Mouse (Mus musculus): ENCODE data around the gene Pdcd1lg2. TPM values are rescaled to one million over a fixed set of nuclear protein-coding genes. Genes with fewer than 3 reads are reported as not detected.

The Pdcd1lg2 gene
- total and polyA plus RNA-seq, 2 experiments from 2014 or later = 0.15 to 0.71 TPM

- Histone ChIP-seq H3K4me2 (ENCODE audit: low read depth, low read length, poor library complexity, severe bottlenecking) (no peak overlapping the region), H3K4me1 (ENCODE audit: insufficient read depth, low read length) (no peaks in the 10 kb centered on the region), H3K9me3 (ENCODE audit: low read length) (no peaks in the 10 kb centered on the region), H3K9ac (replicated peaks; ENCODE audit: low read length, poor library complexity, severe bottlenecking) (no peak overlapping the region), H3K36me3 (ENCODE audit: insufficient read depth, low read length) (no peaks in the 10 kb centered on the region), H3K27ac (ENCODE audit: low read depth, low read length) (no peak overlapping the region), H3K4me3 (ENCODE audit: low read depth, low read length) (no peak overlapping the region), H3K27me3 (ENCODE audit: insufficient read depth, low read length) (no peaks in the 10 kb centered on the region)
- DNase-seq (ENCODE audit: low spot score) (no peak), ATAC-seq (ENCODE audit: low FRiP score) (no peak)
- WGBS = 79% methylated on average over 4 of the region's 4 CpGs
- TF ChIP-seq CTCF (IDR thresholded peaks at IDR 0.05) = no peak
Observed at GRCm38 (mm10) chr19:29494454-29494853, 83.7 kb downstream of the Pdcd1lg2 start.

GRCm38 (mm10) chr19:29496001-29496597 lies 85.4 kb downstream of the Pdcd1lg2 start:
- Histone ChIP-seq H3K4me2 (ENCODE audit: low read depth, low read length, poor library complexity, severe bottlenecking) (no peak overlapping the region), H3K4me1 (ENCODE audit: insufficient read depth, low read length) (no peaks in the 10 kb centered on the region), H3K36me3 (ENCODE audit: insufficient read depth, low read length) (no peaks in the 10 kb centered on the region), H3K9ac (replicated peaks; ENCODE audit: low read length, poor library complexity, severe bottlenecking) (no peak overlapping the region), H3K9me3 (ENCODE audit: low read length) (no peaks in the 10 kb centered on the region), H3K27ac (ENCODE audit: low read depth, low read length) (no peak overlapping the region), H3K4me3 (ENCODE audit: low read depth, low read length) (no peak overlapping the region), H3K27me3 (ENCODE audit: insufficient read depth, low read length) (no peaks in the 10 kb centered on the region)
- no peak for TF ChIP-seq CTCF (IDR thresholded peaks at IDR 0.05)
- ATAC-seq (ENCODE audit: low FRiP score) (no peak), DNase-seq (ENCODE audit: low spot score) (no peak)
- 75% methylated on average over 6 of the region's 6 CpGs for WGBS

DNA sequence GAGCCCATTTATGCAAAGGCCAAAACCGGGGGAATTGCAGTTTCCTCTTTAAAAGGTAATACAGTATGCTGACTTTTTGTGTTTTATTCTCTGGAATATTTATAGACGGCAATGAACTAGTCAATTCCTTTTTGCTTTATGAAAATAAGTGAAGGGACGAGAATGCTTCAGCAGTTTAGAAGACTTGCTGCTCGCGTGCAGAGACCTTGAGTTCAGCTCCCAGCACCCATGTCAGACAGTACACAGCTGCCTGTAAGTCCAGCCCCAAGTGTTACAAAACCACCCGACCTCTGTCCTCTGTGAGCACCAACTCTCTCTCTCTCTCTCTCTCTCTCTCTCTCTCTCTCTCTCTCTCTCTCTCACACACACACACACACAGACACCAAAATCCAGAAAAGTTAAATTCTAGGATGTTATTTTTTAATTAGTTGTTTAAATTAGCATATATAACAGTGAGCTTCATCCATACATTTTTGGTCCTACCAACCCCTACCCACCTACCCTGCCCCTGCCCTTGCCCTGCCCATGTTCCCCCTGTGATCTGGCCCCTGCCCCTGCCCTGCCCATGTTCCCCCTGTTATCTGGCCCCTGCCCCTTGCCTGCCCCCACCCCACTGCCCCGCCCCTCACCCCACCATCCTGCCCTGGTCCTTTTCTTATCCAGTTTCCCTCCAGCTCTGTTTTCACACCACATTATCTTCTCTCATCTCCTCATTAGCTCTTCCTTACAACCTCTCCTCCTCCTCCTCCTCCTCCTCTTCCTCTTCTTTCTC lies 86.3 kb downstream of the Pdcd1lg2 start:
- Histone ChIP-seq H3K4me2 (ENCODE audit: low read depth, low read length, poor library complexity, severe bottlenecking) (no peak overlapping the region), H3K27me3 (ENCODE audit: insufficient read depth, low read length) (no peaks in the 10 kb centered on the region), H3K9me3 (ENCODE audit: low read length) (no peaks in the 10 kb centered on the region), H3K27ac (ENCODE audit: low read depth, low read length) (no peak overlapping the region), H3K4me1 (ENCODE audit: insufficient read depth, low read length) (no peaks in the 10 kb centered on the region), H3K9ac (replicated peaks; ENCODE audit: low read length, poor library complexity, severe bottlenecking) (no peak overlapping the region), H3K36me3 (ENCODE audit: insufficient read depth, low read length) (no peaks in the 10 kb centered on the region), H3K4me3 (ENCODE audit: low read depth, low read length) (no peak overlapping the region)
- TF ChIP-seq CTCF (IDR thresholded peaks at IDR 0.05) = no peak
- 84% methylated on average over 7 of the region's 7 CpGs for WGBS
- ATAC-seq (ENCODE audit: low FRiP score) (no peak), DNase-seq (ENCODE audit: low spot score) (no peak)

DNA sequence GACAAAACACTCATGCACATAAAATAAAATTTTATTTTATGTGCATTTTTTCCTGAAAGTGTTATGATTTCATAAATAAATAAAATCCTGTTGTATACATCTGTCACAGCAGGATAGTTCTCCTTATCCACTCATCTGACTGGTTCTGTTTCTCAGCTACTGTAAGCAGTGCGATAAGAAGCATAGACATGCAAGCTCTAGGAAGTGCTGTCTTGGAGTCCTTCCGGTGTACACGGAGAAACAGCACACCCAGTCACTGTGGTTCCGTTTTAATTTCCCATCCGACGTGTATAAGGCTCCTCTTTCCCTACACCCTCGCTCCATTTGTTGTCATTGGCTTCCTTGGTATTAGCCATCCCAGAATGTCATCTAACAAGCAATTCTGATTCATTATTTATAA lies 87.2 kb downstream of the Pdcd1lg2 start:
- no peaks in the 10 kb centered on the region for H3K9me3 ChIP-seq (ENCODE audit: low read length)
- H3K4me1 ChIP-seq (ENCODE audit: insufficient read depth, low read length) = no peaks in the 10 kb centered on the region
- no peaks in the 10 kb centered on the region for H3K27me3 ChIP-seq (ENCODE audit: insufficient read depth, low read length)
- no peak for DNase-seq (ENCODE audit: low spot score)
- H3K27ac ChIP-seq (ENCODE audit: low read depth, low read length) = no peak overlapping the region
- no peak for TF ChIP-seq CTCF (IDR thresholded peaks at IDR 0.05)
- 86% methylated on average over 7 of the region's 7 CpGs for WGBS
- no peak for ATAC-seq (ENCODE audit: low FRiP score)
- no peak overlapping the region for H3K4me2 ChIP-seq (ENCODE audit: low read depth, low read length, poor library complexity, severe bottlenecking)
- H3K36me3 ChIP-seq (ENCODE audit: insufficient read depth, low read length) = no peaks in the 10 kb centered on the region
- no peak overlapping the region for H3K9ac ChIP-seq (replicated peaks; ENCODE audit: low read length, poor library complexity, severe bottlenecking)
- H3K4me3 ChIP-seq (ENCODE audit: low read depth, low read length) = no peak overlapping the region

DNA sequence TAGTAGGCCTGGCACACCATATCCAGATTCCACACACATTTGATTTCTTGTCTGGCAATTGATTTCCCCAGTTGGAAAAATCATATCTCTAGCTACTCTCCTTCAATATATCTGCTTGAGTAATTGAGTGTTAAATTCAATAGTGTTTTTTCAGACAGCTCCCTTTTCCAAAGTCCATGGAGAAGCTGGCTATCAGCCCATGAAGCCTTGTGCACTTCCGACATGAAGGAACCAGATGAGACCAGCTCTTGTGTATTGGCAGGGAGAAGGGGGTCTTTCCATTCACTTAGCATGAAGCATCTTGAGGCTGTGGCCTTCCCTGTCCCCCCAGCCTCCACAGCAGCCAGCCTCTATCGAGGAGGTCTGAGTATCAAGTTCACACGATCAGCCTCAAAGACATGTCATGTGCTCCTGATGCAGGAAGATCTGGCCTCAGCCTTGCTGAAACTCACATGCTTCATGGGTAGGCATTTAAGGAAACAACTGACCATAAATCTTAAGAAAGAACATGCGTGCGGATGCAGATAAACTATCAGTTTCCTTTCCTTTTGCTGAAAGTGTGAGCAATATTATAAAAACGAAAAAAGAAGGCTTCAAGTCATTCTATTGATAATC lies 88.2 kb downstream of the Pdcd1lg2 start:
- Histone ChIP-seq H3K4me1 (ENCODE audit: insufficient read depth, low read length) (no peaks in the 10 kb centered on the region), H3K27me3 (ENCODE audit: insufficient read depth, low read length) (no peaks in the 10 kb centered on the region), H3K4me3 (ENCODE audit: low read depth, low read length) (no peak overlapping the region), H3K36me3 (ENCODE audit: insufficient read depth, low read length) (no peaks in the 10 kb centered on the region), H3K4me2 (ENCODE audit: low read depth, low read length, poor library complexity, severe bottlenecking) (no peak overlapping the region), H3K9ac (replicated peaks; ENCODE audit: low read length, poor library complexity, severe bottlenecking) (no peak overlapping the region), H3K9me3 (ENCODE audit: low read length) (no peaks in the 10 kb centered on the region), H3K27ac (ENCODE audit: low read depth, low read length) (no peak overlapping the region)
- no peak for TF ChIP-seq CTCF (IDR thresholded peaks at IDR 0.05)
- ATAC-seq (ENCODE audit: low FRiP score) (no peak), DNase-seq (ENCODE audit: low spot score) (no peak)
- WGBS = 74% methylated on average over 6 of the region's 6 CpGs

DNA sequence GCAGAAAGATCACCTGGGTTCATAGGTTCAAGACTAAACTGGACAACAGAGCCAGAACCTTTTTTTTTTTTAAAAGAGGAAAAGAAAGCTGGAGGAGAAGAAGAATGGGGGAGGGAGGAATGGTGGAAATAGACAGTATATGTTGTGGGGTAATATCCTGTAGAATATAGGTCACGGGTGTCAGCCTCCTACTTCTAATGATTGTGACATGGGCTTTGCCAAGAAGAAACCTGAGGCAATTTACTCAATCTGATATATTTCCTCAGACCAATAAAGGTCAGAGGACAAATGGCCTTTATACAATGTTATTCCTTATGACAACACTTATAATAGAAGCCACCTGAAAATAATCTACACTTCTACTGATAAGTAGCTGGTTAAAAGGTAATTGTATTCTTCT lies 89.6 kb downstream of the Pdcd1lg2 start:
- Histone ChIP-seq H3K36me3 (ENCODE audit: insufficient read depth, low read length) (no peaks in the 10 kb centered on the region), H3K9ac (replicated peaks; ENCODE audit: low read length, poor library complexity, severe bottlenecking) (no peak overlapping the region), H3K4me2 (ENCODE audit: low read depth, low read length, poor library complexity, severe bottlenecking) (no peak overlapping the region), H3K4me1 (ENCODE audit: insufficient read depth, low read length) (no peaks in the 10 kb centered on the region), H3K27ac (ENCODE audit: low read depth, low read length) (no peak overlapping the region), H3K27me3 (ENCODE audit: insufficient read depth, low read length) (no peaks in the 10 kb centered on the region), H3K9me3 (ENCODE audit: low read length) (no peaks in the 10 kb centered on the region), H3K4me3 (ENCODE audit: low read depth, low read length) (no peak overlapping the region)
- no peak for TF ChIP-seq CTCF (IDR thresholded peaks at IDR 0.05)
- DNase-seq (ENCODE audit: low spot score) (no peak), ATAC-seq (ENCODE audit: low FRiP score) (no peak)
- WGBS = 100% methylated on average over 1 of the region's 1 CpGs

Data from midbrain, postnatal 0 days (tissue).